Mouse (Mus musculus) lung, embryonic 16.5 days (tissue): Measurements from ENCODE around the gene Nlgn1. TPM values are rescaled to one million over a fixed set of nuclear protein-coding genes. Genes with fewer than 3 reads are reported as not detected.

ENCODE experiments used
- ATAC-seq: fragments of 200-750 bp; cut with Nextera tagmentation; 2 replicates; pipeline ENCODE4 v1.8.0; 2017; ENCODE audit warnings: low read depth, mild to moderate bottlenecking, moderate library complexity
- H3K27ac ChIP-seq: fragments of 300-500 bp; sonication (generic); 2 replicates; pipeline ENCODE4 v1.5.1; 2014; ENCODE audit warnings: mild to moderate bottlenecking, control low read depth, low read length
- H3K27me3 ChIP-seq: fragments of 300-500 bp; sonication (generic); 2 replicates; pipeline ENCODE4 v1.6.1; 2014; ENCODE audit warnings: low read depth, low read length, mixed read lengths; ENCODE audit not compliant: control insufficient read depth, insufficient read depth
- H3K36me3 ChIP-seq: fragments of 300-500 bp; sonication (generic); 2 replicates; pipeline ENCODE4 v1.6.1; 2014; ENCODE audit warnings: low read length; ENCODE audit not compliant: control insufficient read depth, insufficient read depth
- H3K4me1 ChIP-seq: fragments of 300-500 bp; sonication (generic); replicated peaks from 2 replicates; pipeline ENCODE4 v1.6.1; 2014; ENCODE audit warnings: low read length, mixed read lengths; ENCODE audit not compliant: control insufficient read depth, insufficient read depth
- H3K4me2 ChIP-seq: fragments of 300-500 bp; sonication (generic); 2 replicates; pipeline ENCODE4 v1.6.1; 2014; ENCODE audit warnings: low read depth, low read length, control low read depth
- H3K4me3 ChIP-seq: fragments of 300-500 bp; sonication (generic); 2 replicates; pipeline ENCODE4 v1.5.1; 2014; ENCODE audit warnings: mild to moderate bottlenecking, low read length, control low read depth
- H3K9ac ChIP-seq: fragments of 300-500 bp; sonication (generic); 2 replicates; pipeline ENCODE4 v1.6.1; 2014; ENCODE audit warnings: low read length, control low read depth
- H3K9me3 ChIP-seq: fragments of 300-500 bp; sonication (generic); 2 replicates; pipeline ENCODE4 v1.6.1; 2016; ENCODE audit warnings: low read length; ENCODE audit not compliant: control insufficient read depth
- WGBS: fragments of 180-500 bp; shearing (Covaris S2); extraction: QIAGEN DNeasy Blood & Tissue Kit; methylation state at CpG from one replicate; pipeline ENCODE4 v1.1.7; 2014; 5-methylcytosine and 5-hydroxymethylcytosine counted together
- polyA plus RNA-seq: library from polyadenylated mRNA; unstranded; fragments of >200 nt; fragmentation: Nextera tagmentation; extraction: Ambion mirVana; gene quantifications from 2 replicates; pipeline ENCODE4 v1.2.1, GENCODE M21; 2015

Gene Nlgn1
- polyA plus RNA-seq, 1 experiment from 2014 or later, result 1.0 TPM

DNA sequence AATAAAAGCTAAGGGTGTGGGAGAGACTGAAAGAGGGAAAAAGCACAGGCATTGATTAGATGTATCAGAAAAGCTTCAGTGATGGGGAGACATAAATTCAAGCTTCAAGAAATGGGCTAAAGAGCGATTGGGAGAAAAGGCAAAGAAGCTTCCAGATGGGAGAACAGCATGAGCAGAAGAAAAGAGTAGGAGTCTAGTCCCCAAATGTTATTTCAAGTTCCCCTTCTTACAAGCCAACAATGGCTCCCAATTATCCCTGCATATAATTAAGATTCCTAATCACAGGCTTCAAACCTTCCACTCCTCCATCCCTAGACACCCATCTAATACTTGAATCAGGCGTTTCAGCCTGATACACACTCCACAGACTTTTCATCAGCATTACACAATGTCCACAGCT is 292.6 kb downstream of the Nlgn1 start:
- Histone ChIP-seq H3K9ac (no peak overlapping the region), H3K27me3 (no peaks in the 10 kb centered on the region), H3K4me1 (no peaks in the 10 kb centered on the region), H3K36me3 (no peaks in the 10 kb centered on the region), H3K4me2 (no peak overlapping the region), H3K4me3 (no peak overlapping the region), H3K9me3 (no peaks in the 10 kb centered on the region), H3K27ac (no peak overlapping the region)
- 77% methylated on average over 2 of the region's 2 CpGs for WGBS
- no peak for ATAC-seq

DNA sequence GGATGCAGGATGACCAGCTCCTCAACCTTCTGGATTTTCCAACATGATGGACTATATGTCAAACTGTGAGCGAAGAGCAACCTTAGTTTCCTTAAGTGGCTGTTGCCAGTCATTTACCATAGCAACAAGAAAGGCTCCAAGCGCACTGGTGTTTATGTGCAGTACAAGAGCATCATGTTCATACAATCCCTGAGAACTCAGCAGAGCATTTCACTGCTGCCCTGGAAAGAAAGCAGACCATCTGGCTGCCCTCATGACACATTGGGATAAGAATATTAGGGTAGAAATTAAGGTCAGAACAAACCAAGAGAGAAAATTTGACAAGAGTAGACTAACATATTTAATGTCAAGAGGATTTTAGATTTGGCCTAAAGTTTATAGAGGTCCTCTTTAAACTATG is 306.2 kb downstream of the Nlgn1 start:
- Histone ChIP-seq H3K27me3 (no peaks in the 10 kb centered on the region), H3K36me3 (no peaks in the 10 kb centered on the region), H3K4me3 (no peak overlapping the region), H3K27ac (no peak overlapping the region), H3K9me3 (no peaks in the 10 kb centered on the region), H3K4me1 (no peaks in the 10 kb centered on the region), H3K9ac (no peak overlapping the region), H3K4me2 (no peak overlapping the region)
- ATAC-seq, result no peak
- WGBS, result 84% methylated on average over 2 of the region's 2 CpGs

DNA sequence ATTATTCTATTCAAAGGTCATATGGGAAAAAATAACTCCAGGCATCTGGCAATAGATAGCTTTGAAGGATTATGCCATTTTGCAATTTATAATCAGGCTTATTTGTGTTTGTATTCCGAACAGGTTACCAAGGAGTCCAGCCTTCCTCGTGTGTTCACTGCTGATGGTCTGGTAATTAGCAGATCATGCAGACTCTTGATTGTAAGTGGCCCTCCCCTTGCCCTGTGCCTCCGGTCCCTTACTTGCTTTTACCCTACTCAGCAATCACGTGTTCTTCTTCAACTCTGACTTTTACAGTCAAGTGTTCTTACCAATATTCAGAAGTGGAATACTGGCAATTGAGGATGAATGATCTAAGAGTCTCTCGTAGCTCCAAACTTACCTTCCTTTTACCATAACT is 309.0 kb downstream of the Nlgn1 start:
- Histone ChIP-seq H3K27ac (no peak overlapping the region), H3K4me2 (no peak overlapping the region), H3K27me3 (no peaks in the 10 kb centered on the region), H3K4me3 (no peak overlapping the region), H3K9me3 (no peaks in the 10 kb centered on the region), H3K4me1 (no peaks in the 10 kb centered on the region), H3K36me3 (no peaks in the 10 kb centered on the region), H3K9ac (no peak overlapping the region)
- 48% methylated on average over 5 of the region's 5 CpGs for WGBS
- no peak for ATAC-seq

DNA sequence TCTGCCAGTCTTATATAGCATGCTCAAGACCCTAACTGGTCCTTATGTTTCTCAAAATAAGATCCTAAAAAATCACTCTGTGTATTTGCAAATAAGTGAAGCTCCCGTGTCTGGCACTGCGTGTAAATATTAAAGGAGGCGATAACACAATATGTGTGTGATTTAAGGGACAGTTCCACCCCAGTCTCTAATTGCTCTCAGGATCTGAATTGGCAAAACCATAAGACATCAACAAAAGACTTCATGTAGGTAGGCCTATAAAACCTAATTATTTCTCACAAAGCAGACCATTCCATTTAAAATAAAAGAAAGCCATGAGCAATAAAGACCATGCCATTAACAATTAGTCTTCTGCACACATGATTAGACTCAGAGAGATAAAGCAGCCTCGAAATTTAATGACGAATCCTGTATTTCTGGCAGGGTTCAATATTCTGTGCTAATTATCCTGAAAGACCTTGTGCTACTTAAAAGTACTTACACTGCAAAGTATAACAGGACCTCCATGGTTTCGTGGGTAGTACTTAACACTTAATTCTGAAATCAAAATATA is 310.6 kb downstream of the Nlgn1 start:
- 79% methylated on average over 6 of the region's 6 CpGs for WGBS
- H3K9ac ChIP-seq, result no peak overlapping the region
- no peak for ATAC-seq
- H3K9me3 ChIP-seq, result no peaks in the 10 kb centered on the region
- no peaks in the 10 kb centered on the region for H3K27me3 ChIP-seq
- no peak overlapping the region for H3K4me3 ChIP-seq
- H3K4me1 ChIP-seq, result no peaks in the 10 kb centered on the region
- H3K27ac ChIP-seq, result no peak overlapping the region
- H3K36me3 ChIP-seq, result no peaks in the 10 kb centered on the region
- H3K4me2 ChIP-seq, result no peak overlapping the region

DNA sequence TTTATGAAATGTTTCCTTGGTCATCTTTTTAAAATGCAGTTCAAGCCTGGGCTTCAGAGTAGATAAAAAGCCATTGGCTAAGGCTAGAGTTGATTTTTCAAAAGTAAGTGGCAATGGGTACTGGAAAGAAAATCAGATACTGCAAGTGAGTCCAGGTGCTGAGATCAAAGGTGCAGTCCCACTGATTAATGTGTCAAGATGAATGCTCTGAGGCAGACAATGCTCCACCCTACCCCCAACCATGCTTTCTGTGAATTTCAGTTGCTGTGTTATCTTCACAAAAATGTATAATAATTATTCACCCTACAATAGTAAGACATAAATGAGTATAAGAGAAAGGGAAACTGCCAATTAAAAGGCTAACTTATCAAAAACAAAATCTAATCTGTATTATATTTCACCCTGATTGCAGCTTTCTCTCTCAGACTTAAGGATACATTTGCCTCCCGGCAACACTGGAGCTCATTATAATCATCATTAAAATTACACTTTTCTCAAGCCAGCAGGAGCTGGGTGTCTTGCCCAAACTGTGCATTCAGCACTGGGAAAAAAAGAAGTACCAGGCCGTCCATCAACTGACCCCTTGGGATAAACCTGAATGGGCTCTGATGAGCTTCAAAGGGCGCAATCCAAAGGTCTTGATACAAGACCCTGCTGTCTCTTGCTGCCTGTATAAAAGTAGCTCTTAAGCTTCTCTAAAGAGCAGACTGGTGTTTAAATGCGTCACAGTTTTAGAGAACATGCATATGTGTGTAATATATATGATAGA is 320.8 kb downstream of the Nlgn1 start:
- H3K27ac ChIP-seq, result no peak overlapping the region
- no peak for ATAC-seq
- no peaks in the 10 kb centered on the region for H3K36me3 ChIP-seq
- WGBS, result 77% methylated on average over 4 of the region's 4 CpGs
- H3K9ac ChIP-seq, result no peak overlapping the region
- H3K4me1 ChIP-seq, result no peaks in the 10 kb centered on the region
- H3K4me2 ChIP-seq, result no peak overlapping the region
- H3K9me3 ChIP-seq, result no peaks in the 10 kb centered on the region
- no peaks in the 10 kb centered on the region for H3K27me3 ChIP-seq
- H3K4me3 ChIP-seq, result no peak overlapping the region

DNA sequence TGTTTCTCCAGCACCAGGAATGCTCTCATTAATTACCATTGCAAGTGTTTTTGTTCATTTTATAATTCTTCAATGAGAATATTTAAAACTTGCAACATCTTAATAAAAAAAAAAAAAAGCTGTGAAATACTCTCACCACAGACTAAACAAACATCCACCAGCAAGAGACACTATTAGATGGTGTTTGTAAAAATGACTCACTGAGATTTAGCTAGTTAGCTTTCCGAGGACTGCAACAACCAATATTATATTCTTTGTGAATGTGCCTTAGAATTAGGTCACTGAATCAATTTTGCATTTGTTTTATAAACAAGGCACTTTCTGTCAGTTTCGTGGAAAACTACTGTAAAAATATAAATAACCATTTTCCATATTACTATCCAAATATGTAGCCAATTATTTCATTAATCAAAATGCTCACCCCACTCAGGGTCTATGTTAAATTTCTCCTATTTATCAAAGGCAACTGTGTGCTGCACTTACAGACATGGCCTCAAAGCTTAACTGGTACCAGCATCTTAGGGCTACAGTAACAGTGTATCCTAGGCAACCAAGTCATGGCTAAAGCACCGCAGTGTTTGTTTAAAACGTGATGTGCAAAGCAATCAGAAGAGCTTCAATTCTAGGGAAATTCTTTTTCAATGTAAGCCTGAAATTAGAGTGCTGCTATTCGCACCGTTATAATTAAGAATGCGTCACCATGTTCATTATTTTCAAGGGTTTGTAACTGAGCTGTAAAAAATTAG is 329.2 kb downstream of the Nlgn1 start:
- H3K4me1 ChIP-seq, result no peaks in the 10 kb centered on the region
- no peak overlapping the region for H3K27ac ChIP-seq
- 64% methylated on average over 7 of the region's 7 CpGs for WGBS
- H3K9me3 ChIP-seq, result no peaks in the 10 kb centered on the region
- H3K9ac ChIP-seq, result no peak overlapping the region
- H3K27me3 ChIP-seq, result no peaks in the 10 kb centered on the region
- no peak overlapping the region for H3K4me2 ChIP-seq
- H3K36me3 ChIP-seq, result no peaks in the 10 kb centered on the region
- no peak for ATAC-seq
- no peak overlapping the region for H3K4me3 ChIP-seq

DNA sequence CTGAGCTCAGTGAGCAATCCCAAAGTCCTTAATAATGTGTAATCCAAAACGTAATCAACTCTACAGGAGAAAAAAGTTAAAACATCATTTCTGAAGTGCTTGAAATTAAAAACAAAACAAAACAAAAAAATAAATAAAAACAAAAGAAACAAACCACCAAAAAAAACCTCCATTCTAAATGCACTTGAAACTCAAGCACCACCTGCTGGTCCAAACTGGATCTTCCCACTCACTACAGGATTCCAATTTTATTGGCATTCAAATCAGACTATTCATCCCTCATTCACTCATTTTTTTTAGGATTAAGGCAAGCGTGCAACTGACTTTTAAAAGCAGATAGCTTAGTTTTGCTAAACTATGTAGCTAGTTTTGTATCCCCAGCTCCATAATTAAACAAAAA is 329.9 kb downstream of the Nlgn1 start:
- H3K27ac ChIP-seq, result no peak overlapping the region
- no peaks in the 10 kb centered on the region for H3K27me3 ChIP-seq
- no peak overlapping the region for H3K9ac ChIP-seq
- no peaks in the 10 kb centered on the region for H3K4me1 ChIP-seq
- H3K36me3 ChIP-seq, result no peaks in the 10 kb centered on the region
- H3K4me3 ChIP-seq, result no peak overlapping the region
- ATAC-seq, result no peak
- H3K9me3 ChIP-seq, result no peaks in the 10 kb centered on the region
- 31% methylated on average over 2 of the region's 2 CpGs for WGBS
- H3K4me2 ChIP-seq, result no peak overlapping the region

DNA sequence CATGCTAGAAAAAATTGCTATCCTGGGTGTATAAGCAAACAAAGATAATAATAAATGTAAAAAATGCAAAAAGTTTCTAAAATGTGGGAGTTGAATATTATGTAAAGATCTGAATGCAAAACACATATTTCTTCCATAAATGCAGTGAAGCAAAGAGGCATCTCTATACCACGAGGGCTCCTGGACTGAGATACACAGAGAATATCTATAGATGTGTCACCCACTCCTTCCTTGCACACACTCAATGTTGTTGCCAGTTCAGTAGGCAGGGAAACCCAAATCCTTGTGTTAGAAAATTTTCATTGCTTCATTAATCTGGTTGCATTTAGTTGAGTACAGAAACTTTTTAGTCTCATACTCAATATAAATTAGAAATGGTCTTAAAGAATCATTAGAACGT is 364.7 kb downstream of the Nlgn1 start:
- Histone ChIP-seq H3K9me3 (no peaks in the 10 kb centered on the region), H3K4me3 (no peak overlapping the region), H3K27ac (no peak overlapping the region), H3K36me3 (no peaks in the 10 kb centered on the region), H3K4me2 (no peak overlapping the region), H3K27me3 (no peaks in the 10 kb centered on the region), H3K4me1 (no peaks in the 10 kb centered on the region), H3K9ac (no peak overlapping the region)
- 69% methylated on average over 2 of the region's 2 CpGs for WGBS
- no peak for ATAC-seq

DNA sequence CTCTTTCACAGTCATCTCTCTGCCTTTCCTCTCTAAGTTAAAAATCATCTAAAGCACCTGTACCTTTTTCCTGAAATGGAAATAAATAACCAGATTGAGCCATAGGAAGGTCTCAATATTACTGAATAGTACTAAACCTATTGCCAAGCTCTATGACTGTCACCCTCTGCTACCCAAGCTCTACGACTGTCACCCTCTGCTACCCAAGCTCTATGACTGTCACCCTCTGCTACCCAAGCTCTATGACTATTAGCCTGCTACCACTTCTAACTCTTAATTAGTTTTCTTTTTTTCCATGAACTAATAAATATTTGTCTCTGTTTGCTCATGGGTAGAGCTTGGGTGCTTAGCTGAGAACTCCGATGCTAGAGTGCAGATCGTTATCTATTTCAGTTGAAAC is 368.0 kb downstream of the Nlgn1 start:
- Histone ChIP-seq H3K27ac (no peak overlapping the region), H3K9me3 (no peaks in the 10 kb centered on the region), H3K9ac (no peak overlapping the region), H3K27me3 (no peaks in the 10 kb centered on the region), H3K4me2 (no peak overlapping the region), H3K4me3 (no peak overlapping the region), H3K36me3 (no peaks in the 10 kb centered on the region), H3K4me1 (no peaks in the 10 kb centered on the region)
- ATAC-seq, result no peak
- 78% methylated on average over 3 of the region's 3 CpGs for WGBS
